Mouse (Mus musculus): ENCODE data around the gene Frat2. TPM values are rescaled to one million over a fixed set of nuclear protein-coding genes. Genes with fewer than 3 reads are reported as not detected.
A peak's percentile ranks its signal among the peaks of the same experiment; 100 is the strongest.

The Frat2 gene
- total RNA-seq, 2 experiments from 2014 or later = 15.6 to 22.2 TPM

DNA sequence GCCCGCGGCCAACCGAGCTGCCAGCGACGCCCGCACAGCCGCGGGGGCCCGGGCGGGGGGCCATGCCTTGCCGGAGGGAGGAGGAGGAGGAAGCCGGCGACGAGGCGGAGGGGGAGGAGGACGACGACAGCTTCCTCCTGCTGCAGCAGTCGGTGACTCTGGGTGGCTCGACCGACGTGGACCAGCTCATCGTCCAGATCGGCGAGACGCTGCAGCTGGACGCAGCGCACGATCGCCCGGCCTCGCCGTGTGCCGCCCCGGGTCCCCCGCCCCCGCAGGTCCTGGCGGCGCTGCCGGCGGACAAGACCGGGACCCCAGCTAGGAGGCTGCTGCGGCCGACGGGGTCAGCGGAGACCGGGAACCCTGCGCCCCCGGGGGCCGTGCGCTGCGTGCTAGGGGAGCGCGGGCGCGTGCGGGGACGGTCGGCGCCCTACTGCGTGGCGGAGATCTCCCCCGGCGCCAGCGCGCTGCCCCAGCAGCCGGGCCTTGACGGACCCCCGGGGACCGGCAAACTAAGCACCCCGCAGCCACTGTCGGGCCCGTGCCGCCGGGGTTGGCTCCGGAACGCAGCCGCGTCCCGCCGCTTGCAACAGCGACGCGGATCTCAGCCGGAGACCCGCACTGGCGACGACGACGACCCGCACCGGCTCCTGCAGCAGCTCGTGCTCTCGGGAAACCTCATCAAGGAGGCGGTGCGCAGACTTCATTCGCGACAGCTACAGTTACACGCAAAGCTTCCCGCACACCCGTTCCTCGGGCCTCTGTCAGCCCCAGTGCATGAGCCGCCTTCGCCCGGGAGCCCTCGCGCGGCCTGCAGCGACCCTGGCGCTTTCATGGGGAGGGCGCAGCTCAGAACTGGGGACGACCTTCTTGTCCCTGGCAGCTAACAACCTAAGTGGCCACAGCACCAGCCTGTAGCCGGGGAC, 17.6 kb downstream of the Frat2 start:
- TF ChIP-seq CTCF (IDR thresholded peaks at IDR 0.05) = peak; percentile 29; the same call in 1 of the 2 replicates
- peak overlapping the region; percentile 98 for H3K27ac ChIP-seq
- peak; percentile 85 for DNase-seq
- intact Hi-C loops (cut with DNase I) = no loop called here
- peak overlapping the region; percentile 94 for H3K4me3 ChIP-seq

- H3K27ac ChIP-seq = peak within 1 kb of the TSS; percentile 98
- intact Hi-C loops (cut with DNase I) = no loop called here
- TF ChIP-seq CTCF (IDR thresholded peaks at IDR 0.05) = no peak
- peak within 1 kb of the TSS; percentile 94 for H3K4me3 ChIP-seq
- peak; percentile 89 for DNase-seq
Observed at GRCm38 (mm10) chr19:41829381-41830105, 18.4 kb downstream of the Frat2 start, which contains the start of gene Frat1. TSS of gene Frat1 (plus strand) at chr19:41829970.

GRCm38 (mm10) chr19:41828941-41829340, 19.0 kb downstream of the Frat2 start:
- intact Hi-C loops (cut with DNase I) = no loop called here
- Histone ChIP-seq H3K27ac (peak overlapping the region; percentile 98), H3K4me3 (peak overlapping the region; percentile 94)
- DNase-seq = no peak
- no peak for TF ChIP-seq CTCF (IDR thresholded peaks at IDR 0.05)

GRCm38 (mm10) chr19:41826529-41826928, 21.4 kb downstream of the Frat2 start:
- TF ChIP-seq CTCF (IDR thresholded peaks at IDR 0.05) = no peak
- Histone ChIP-seq H3K27ac (no peak overlapping the region), H3K4me3 (no peak overlapping the region)
- intact Hi-C loops (cut with DNase I) = no loop called here
- no peak for DNase-seq

DNA sequence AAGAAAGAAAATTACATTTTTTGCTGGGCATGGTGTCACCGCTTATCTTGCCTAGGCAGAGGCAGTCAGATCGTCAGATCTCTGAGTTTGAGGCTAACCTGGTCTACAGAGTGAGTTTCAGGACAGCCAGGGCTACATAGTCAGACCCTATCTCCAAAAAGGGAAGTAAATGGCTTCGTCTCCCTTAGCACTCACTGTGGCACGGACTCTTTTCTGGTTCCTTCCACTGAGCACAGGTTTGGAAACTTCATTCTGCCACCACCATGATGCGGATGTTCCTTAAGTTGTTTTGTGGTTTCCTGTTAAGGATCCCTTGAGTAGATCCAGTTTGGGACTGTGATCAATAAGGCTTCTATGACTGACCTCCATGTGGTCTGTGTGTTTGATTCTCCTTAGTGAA, 23.0 kb downstream of the Frat2 start:
- TF ChIP-seq CTCF (IDR thresholded peaks at IDR 0.05) = no peak
- intact Hi-C loops (cut with DNase I) = no loop called here
- H3K27ac ChIP-seq = no peak overlapping the region
- DNase-seq = no peak
- no peak overlapping the region for H3K4me3 ChIP-seq

DNA sequence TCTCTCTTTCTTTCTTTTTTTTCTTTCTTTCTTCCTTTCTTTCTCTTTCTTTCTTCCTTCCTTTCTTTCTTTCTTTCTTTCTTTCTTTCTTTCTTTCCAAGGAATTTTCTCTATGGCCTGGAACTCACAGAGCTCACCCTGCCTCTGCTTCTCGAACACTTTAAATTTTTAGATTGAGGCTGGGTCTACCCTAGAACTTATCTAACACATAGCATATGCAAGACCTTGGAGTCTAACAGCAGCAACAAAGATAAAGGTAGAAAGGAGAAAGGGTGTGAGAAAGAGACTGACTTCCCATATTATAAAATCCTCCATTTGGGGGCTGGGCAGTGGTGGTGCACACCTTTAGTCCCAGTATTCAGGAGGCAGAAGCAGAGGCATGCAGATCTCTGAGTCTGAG, 25.3 kb downstream of the Frat2 start:
- intact Hi-C loops (cut with DNase I) = no loop called here
- no peak for TF ChIP-seq CTCF (IDR thresholded peaks at IDR 0.05)
- no peak overlapping the region for H3K4me3 ChIP-seq
- no peak overlapping the region for H3K27ac ChIP-seq
- no peak for DNase-seq

DNA sequence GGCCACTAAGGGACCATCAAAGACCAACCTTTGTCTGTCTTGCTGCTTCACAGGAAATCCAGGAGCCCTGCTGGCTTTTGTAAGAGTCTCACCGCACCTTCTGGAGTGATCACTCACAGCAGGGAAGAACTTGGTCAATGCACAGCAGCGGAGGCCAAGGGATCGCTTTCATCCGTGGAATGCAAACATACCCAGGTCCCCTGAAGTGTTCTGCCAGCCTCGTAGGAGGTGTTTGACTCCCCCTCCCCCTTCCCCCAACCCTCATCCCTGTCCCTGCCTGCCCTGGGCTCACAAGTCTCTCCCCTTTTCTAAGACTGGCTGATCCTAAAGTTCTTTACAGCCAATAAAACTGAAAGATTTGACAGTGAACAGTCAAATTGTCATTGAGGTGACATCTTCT, 26.5 kb downstream of the Frat2 start:
- intact Hi-C loops (cut with DNase I) = no loop called here
- TF ChIP-seq CTCF (IDR thresholded peaks at IDR 0.05) = no peak
- Histone ChIP-seq H3K27ac (no peak overlapping the region), H3K4me3 (no peak overlapping the region)
- DNase-seq = no peak

GRCm38 (mm10) chr19:41818749-41819148, 29.2 kb downstream of the Frat2 start:
- Histone ChIP-seq H3K27ac (peak overlapping the region; percentile 90; the same call in 1 of the 2 replicates), H3K4me3 (no peak overlapping the region)
- intact Hi-C loops (cut with DNase I) = no loop called here
- TF ChIP-seq CTCF (IDR thresholded peaks at IDR 0.05) = no peak
- DNase-seq = no peak

DNA sequence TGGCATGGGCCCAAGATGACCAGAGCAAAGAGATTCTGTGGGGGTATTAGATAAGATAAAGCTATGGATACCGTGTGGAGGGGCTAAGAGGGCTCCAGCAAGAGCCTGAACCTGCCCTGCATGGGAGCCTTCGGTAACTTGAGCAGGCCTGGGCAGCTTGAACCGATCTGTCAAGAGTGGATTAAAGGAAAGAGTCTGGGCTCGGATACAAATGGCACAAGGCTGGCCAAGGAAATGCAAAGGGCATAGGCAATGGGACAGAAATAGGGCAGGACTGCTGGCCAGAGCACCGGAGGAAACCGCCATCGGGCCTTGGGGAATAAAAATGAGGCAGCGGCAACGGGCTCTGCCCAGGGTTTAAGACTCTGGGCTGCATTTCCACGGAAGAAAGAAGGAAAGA, 30.6 kb downstream of the Frat2 start:
- DNase-seq = peak; percentile 83
- intact Hi-C loops (cut with DNase I) = no loop called here
- Histone ChIP-seq H3K27ac (peak overlapping the region; percentile 90), H3K4me3 (peak overlapping the region; percentile 45)
- no peak for TF ChIP-seq CTCF (IDR thresholded peaks at IDR 0.05)

GRCm38 (mm10) chr19:41816915-41817314, 31.0 kb downstream of the Frat2 start:
- intact Hi-C loops (cut with DNase I) = no loop called here
- no peak for TF ChIP-seq CTCF (IDR thresholded peaks at IDR 0.05)
- Histone ChIP-seq H3K4me3 (peak overlapping the region; percentile 45), H3K27ac (peak overlapping the region; percentile 90)
- no peak for DNase-seq

DNA sequence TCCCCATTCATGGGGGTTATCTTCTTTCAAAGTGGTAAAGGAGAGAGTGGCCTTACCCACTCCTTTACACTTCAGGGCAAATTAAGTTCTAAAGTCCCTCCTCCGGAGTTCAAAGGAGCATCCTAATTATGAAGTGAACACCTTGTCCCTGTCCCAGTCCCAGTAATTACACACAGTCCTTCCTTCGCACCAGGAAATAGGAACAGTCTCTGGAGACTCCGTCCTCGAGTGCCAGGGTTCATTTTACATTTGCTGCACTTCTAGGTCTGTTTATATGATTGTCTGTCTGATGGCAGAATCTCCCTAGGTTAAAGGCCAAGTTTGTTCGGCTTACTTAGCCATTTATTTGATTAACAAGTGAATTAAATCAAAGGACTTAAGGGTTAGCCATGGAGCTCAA, 31.5 kb downstream of the Frat2 start:
- no peak for DNase-seq
- H3K27ac ChIP-seq = peak overlapping the region; percentile 90
- H3K4me3 ChIP-seq = peak overlapping the region; percentile 45
- TF ChIP-seq CTCF (IDR thresholded peaks at IDR 0.05) = no peak
- intact Hi-C loops (cut with DNase I) = no loop called here

- no peak for TF ChIP-seq CTCF (IDR thresholded peaks at IDR 0.05)
- DNase-seq = no peak
- H3K4me3 ChIP-seq = no peak overlapping the region
- intact Hi-C loops (cut with DNase I) = no loop called here
- no peak overlapping the region for H3K27ac ChIP-seq
Observed at GRCm38 (mm10) chr19:41813374-41813773, 34.6 kb downstream of the Frat2 start.

GRCm38 (mm10) chr19:41812525-41812924, 35.4 kb downstream of the Frat2 start:
- no peak overlapping the region for H3K4me3 ChIP-seq
- no peak overlapping the region; the same call in 1 of the 2 replicates for H3K27ac ChIP-seq
- TF ChIP-seq CTCF (IDR thresholded peaks at IDR 0.05) = no peak
- intact Hi-C loops (cut with DNase I) = no loop called here
- peak; percentile 59 for DNase-seq

Measured in gastrocnemius, adult 2 months (tissue).